Mouse (Mus musculus) lung, adult 2 months (tissue): ENCODE measurements around the gene Lamtor2.

Source experiments
- CTCF ChIP-seq: fragments of 200-500 bp; IDR thresholded peaks from 2 replicates; pipeline ENCODE4 v1.5.1; 2011; ENCODE audit warnings: mild to moderate bottlenecking, low read length, control low read depth; ENCODE audit not compliant: insufficient read depth
- POLR2A ChIP-seq: fragments of 200-500 bp; IDR thresholded peaks from 2 replicates; pipeline ENCODE4 v1.6.1; 2011; ENCODE audit warnings: low read depth, mild to moderate bottlenecking, control low read depth, low read length, borderline replicate concordance; ENCODE audit errors: extremely low read depth

DNA sequence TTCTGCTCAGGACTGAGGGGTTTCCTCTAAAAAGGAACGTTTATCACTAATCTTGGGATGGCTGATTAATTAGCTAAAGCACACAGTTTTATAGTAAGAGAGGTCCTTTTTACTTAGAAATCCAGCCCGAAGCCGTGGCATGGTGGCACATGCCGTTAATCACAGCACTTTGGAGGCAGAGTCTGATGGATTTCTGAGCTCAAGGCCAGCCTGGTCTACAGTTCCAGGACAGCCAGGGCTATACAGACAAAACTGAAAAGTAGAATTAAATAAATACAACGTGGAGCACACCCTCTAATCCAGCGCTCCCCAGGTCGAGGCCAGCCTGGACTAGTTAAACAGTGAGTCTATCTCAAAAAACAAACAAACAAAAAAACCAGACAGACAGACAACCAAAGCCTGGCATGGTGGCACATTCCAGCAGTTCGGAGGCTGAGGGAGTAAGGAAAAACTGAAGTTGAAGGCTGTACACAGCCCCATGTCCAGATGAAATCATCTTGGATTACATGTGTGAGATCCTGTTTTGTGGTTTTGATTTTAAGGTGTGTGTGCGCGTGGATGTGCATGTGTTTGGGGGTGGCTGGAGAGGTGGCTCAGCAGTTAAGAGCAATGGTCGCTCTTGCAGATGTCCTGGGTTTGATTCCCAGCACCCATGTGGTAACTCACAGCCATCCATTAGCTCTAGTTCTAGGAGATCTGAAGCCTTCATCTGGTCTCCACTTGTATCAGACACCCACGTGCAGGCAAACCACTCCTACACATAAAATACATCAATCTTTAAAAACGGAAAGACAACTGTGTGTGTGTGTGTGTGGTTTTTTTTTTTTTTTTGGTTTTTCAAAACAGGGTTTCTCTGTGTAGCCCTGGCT lies 42.2 kb downstream of the Lamtor2 start:
- TF ChIP-seq CTCF = no peak
- TF ChIP-seq POLR2A = no peak
